In the genomic region with DNA sequence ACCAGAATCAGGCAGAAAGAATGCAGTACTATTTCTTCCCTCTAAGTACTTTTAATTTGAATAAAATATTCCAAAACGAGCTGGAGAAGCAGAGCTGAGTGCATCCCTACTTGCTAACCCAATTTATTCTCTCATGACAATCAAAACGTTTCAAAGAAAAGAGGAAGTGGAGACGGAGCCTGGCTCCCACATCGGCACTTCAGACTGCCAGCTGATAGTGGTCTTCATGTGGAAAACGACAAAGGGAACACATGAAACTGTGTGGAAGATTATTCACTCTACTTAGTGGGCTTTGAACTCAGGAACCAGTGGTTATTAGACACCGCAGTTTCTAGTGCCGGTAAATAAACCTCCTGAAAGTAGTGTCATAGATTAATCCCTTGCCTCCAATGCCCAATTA, we compare ENCODE assay signal across 28 mouse cellular contexts. TPM values are rescaled to one million over a fixed set of nuclear protein-coding genes. Genes with fewer than 3 reads are reported as not detected.
A peak's percentile ranks its signal among the peaks of the same experiment; 100 is the strongest.
DNase-seq lines count a peak whose midpoint lies in the region; ATAC-seq and TF ChIP-seq lines count a peak whose summit lies in the region.
"Had no signal": no experiment of that assay in that cellular context is flagged by ENCODE, and none has a peak within 500 bp of the region (broad histone marks: within the 10 kb centered on the region; RNA-seq: fewer than 3 reads in every experiment).

No protein-coding gene starts in this region.

- peak; percentile 18; the same call in 1 of the 2 replicates for ATAC-seq in forebrain, postnatal 0 days
- ATAC-seq in forebrain, embryonic 15.5 days (replicated peaks), result no peak
- no peak for ATAC-seq in lung, embryonic 14.5 days (ENCODE audit: insufficient read depth)
- peak; percentile 25 to 46; a peak in 1 of 4 replicates for ATAC-seq in hematopoietic stem cell, adult 5-6 weeks (replicated peaks in 1 of 2; ENCODE audit: insufficient read depth in 1 of 2, low FRiP score in 2 of 2, low TSS enrichment in 1 of 2, low read depth in 1 of 2, poor library complexity in 2 of 2, severe bottlenecking in 2 of 2)
- no peak for ATAC-seq in midbrain, embryonic 15.5 days (replicated peaks)
- ATAC-seq: forebrain, embryonic 14.5 days; intestine, embryonic 15.5 days; lung, postnatal 0 days had no signal

- H3K27me3 ChIP-seq in forebrain, postnatal 0 days (ENCODE audit: insufficient read depth, low read length), result no peaks in the 10 kb centered on the region
- H3K27me3 ChIP-seq in forebrain, embryonic 15.5 days, result no peaks in the 10 kb centered on the region
- H3K27me3 ChIP-seq in lung, embryonic 14.5 days (ENCODE audit: insufficient read depth, low read length), result no peaks in the 10 kb centered on the region
- H3K27me3 ChIP-seq in midbrain, embryonic 15.5 days (replicated peaks), result no peaks in the 10 kb centered on the region
- H3K27me3 ChIP-seq: embryonic facial prominence, embryonic 13.5 days; hindbrain, embryonic 15.5 days; intestine, embryonic 15.5 days; liver, embryonic 15.5 days; midbrain, embryonic 12.5 days had no signal

- no peak for DNase-seq in forebrain, postnatal 0 days
- DNase-seq in lung, embryonic 14.5 days, result no peak
- no peak for DNase-seq in lung, adult 18-20 months
- no peak for DNase-seq in spleen, adult 18-20 months
- DNase-seq: adrenal gland, adult 2 months; cerebellum, adult 11 months; cerebellum, postnatal 10 days; gastrocnemius, postnatal 36 days; heart, postnatal 4 days; liver; right cerebral cortex, postnatal 14 days; thymus, adult 18-20 months; thymus, postnatal 4 days had no signal

- WGBS in forebrain, postnatal 0 days, result 23% methylated on average over 7 of the region's 7 CpGs
- WGBS in forebrain, embryonic 15.5 days, result 18% methylated on average over 7 of the region's 7 CpGs
- WGBS in lung, embryonic 14.5 days, result 33% methylated on average over 7 of the region's 7 CpGs
- WGBS in midbrain, embryonic 15.5 days, result 48% methylated on average over 7 of the region's 7 CpGs

- H3K4me2 ChIP-seq in forebrain, postnatal 0 days (ENCODE audit: low read depth), result no peak overlapping the region
- H3K4me2 ChIP-seq in forebrain, embryonic 15.5 days (replicated peaks), result no peak overlapping the region
- H3K4me2 ChIP-seq in lung, embryonic 14.5 days, result no peak overlapping the region
- H3K4me2 ChIP-seq in midbrain, embryonic 15.5 days, result no peak overlapping the region
- H3K4me2 ChIP-seq: embryonic facial prominence, embryonic 13.5 days; hindbrain, embryonic 15.5 days; intestine, embryonic 15.5 days; liver, embryonic 15.5 days; midbrain, embryonic 12.5 days had no signal

- H3K9me3 ChIP-seq in forebrain, postnatal 0 days (ENCODE audit: low read length), result no peaks in the 10 kb centered on the region
- H3K9me3 ChIP-seq in forebrain, embryonic 15.5 days, result no peaks in the 10 kb centered on the region
- H3K9me3 ChIP-seq in lung, embryonic 14.5 days (ENCODE audit: low read depth, low read length), result no peaks in the 10 kb centered on the region
- no peaks in the 10 kb centered on the region for H3K9me3 ChIP-seq in midbrain, embryonic 15.5 days
- H3K9me3 ChIP-seq: embryonic facial prominence, embryonic 13.5 days; heart, embryonic 10.5 days; hindbrain, embryonic 15.5 days; intestine, embryonic 15.5 days; liver, embryonic 15.5 days; midbrain, embryonic 12.5 days had no signal

- H3K4me3 ChIP-seq in forebrain, postnatal 0 days (ENCODE audit: low read depth, low read length), result no peak overlapping the region
- H3K4me3 ChIP-seq in forebrain, embryonic 15.5 days, result no peak overlapping the region
- H3K4me3 ChIP-seq in lung, embryonic 14.5 days (ENCODE audit: low read depth, low read length), result no peak overlapping the region
- H3K4me3 ChIP-seq in midbrain, embryonic 15.5 days, result no peak overlapping the region
- H3K4me3 ChIP-seq: embryonic facial prominence, embryonic 13.5 days; heart, embryonic 10.5 days; hindbrain, embryonic 15.5 days; intestine, embryonic 15.5 days; left cerebral cortex, adult 2 months; liver, embryonic 15.5 days; midbrain, embryonic 12.5 days had no signal

- no peak for TF ChIP-seq CTCF in forebrain, postnatal 0 days (IDR thresholded peaks at IDR 0.05; ENCODE audit: low read depth)
- TF ChIP-seq CTCF in lung, embryonic 14.5 days (IDR thresholded peaks at IDR 0.05; ENCODE audit: low read depth), result no peak

- no peaks in the 10 kb centered on the region for H3K4me1 ChIP-seq in forebrain, postnatal 0 days (ENCODE audit: insufficient read depth)
- H3K4me1 ChIP-seq in forebrain, embryonic 15.5 days, result peaks cover 2% of the 10 kb centered on the region; the same call in 1 of the 2 replicates
- peaks cover 35% of the 10 kb centered on the region for H3K4me1 ChIP-seq in lung, embryonic 14.5 days (ENCODE audit: insufficient read depth)
- H3K4me1 ChIP-seq in midbrain, embryonic 15.5 days, result peaks cover 6% of the 10 kb centered on the region; the same call in 1 of the 2 replicates

- no peak overlapping the region for H3K27ac ChIP-seq in forebrain, postnatal 0 days (ENCODE audit: low read depth, low read length)
- no peak overlapping the region for H3K27ac ChIP-seq in forebrain, embryonic 15.5 days (replicated peaks)
- peak overlapping the region; percentile 24; the same call in 1 of the 2 replicates for H3K27ac ChIP-seq in lung, embryonic 14.5 days (ENCODE audit: low read depth)
- H3K27ac ChIP-seq in midbrain, embryonic 15.5 days, result no peak overlapping the region
- H3K27ac ChIP-seq: hindbrain, embryonic 15.5 days; intestine, embryonic 15.5 days; left cerebral cortex, adult 2 months; liver, embryonic 15.5 days; macrophage; midbrain, embryonic 12.5 days had no signal

- H3K36me3 ChIP-seq in forebrain, postnatal 0 days (ENCODE audit: insufficient read depth), result no peaks in the 10 kb centered on the region
- H3K36me3 ChIP-seq in forebrain, embryonic 15.5 days, result no peaks in the 10 kb centered on the region
- peaks cover 22% of the 10 kb centered on the region; the same call in 1 of the 2 replicates for H3K36me3 ChIP-seq in lung, embryonic 14.5 days (ENCODE audit: insufficient read depth)
- no peaks in the 10 kb centered on the region for H3K36me3 ChIP-seq in midbrain, embryonic 15.5 days (replicated peaks)
- H3K36me3 ChIP-seq: hindbrain, embryonic 15.5 days; liver, embryonic 15.5 days; midbrain, embryonic 12.5 days had no signal

- H3K9ac ChIP-seq in forebrain, postnatal 0 days, result no peak overlapping the region
- H3K9ac ChIP-seq in forebrain, embryonic 15.5 days (replicated peaks), result no peak overlapping the region
- no peak overlapping the region for H3K9ac ChIP-seq in lung, embryonic 14.5 days
- H3K9ac ChIP-seq in midbrain, embryonic 15.5 days, result no peak overlapping the region
- H3K9ac ChIP-seq: embryonic facial prominence, embryonic 13.5 days; hindbrain, embryonic 15.5 days; intestine, embryonic 15.5 days; liver, embryonic 15.5 days; midbrain, embryonic 12.5 days had no signal

RNA-seq across cellular contexts. Expression of gene Hmga2, which starts 41.8 kb away (rescaled TPM):
- 0.15 and 0.52 TPM in 2 replicates for total RNA-seq in forebrain, postnatal 0 days (2014; rRNA removed)
- polyA plus RNA-seq in forebrain, postnatal 0 days (2015; fragmentation: Nextera tagmentation; extraction: Ambion mirVana), result 0.13 and 0.24 TPM in 2 replicates
- polyA plus RNA-seq in forebrain, embryonic 15.5 days (2015; fragmentation: Nextera tagmentation; extraction: Ambion mirVana), result 1.4 and 1.8 TPM in 2 replicates
- 13.8 and 13.9 TPM in 2 replicates for polyA plus RNA-seq in lung, embryonic 14.5 days (2014; fragmentation: Nextera tagmentation; extraction: Ambion mirVana)
- total RNA-seq in hematopoietic stem cell, adult 5-6 weeks (2017), result 3.4 and 10.8 TPM in 2 replicates
- 1.0 and 1.1 TPM in 2 replicates for polyA plus RNA-seq in midbrain, embryonic 15.5 days (2015; fragmentation: Nextera tagmentation; extraction: Ambion mirVana)
- total RNA-seq: gastrocnemius, postnatal 36 days; monocyte, adult 5-6 weeks had no signal
- polyA plus RNA-seq: spleen, adult 2 months had no signal

Comparison
In these comparisons a context has a peak if more than half of its experiments do, and no peak if none do; other contexts are left out.
1. ATAC-seq: peak in forebrain, postnatal 0 days (single experiment) and hematopoietic stem cell, adult 5-6 weeks (2 of 2); none in forebrain, embryonic 15.5 days (single experiment), lung, embryonic 14.5 days (single experiment) and midbrain, embryonic 15.5 days (single experiment).